Mouse (Mus musculus) myocyte (in vitro differentiated cells): ENCODE results near the gene Rpl9-ps6. TPM values are rescaled to one million over a fixed set of nuclear protein-coding genes. Genes with fewer than 3 reads are reported as not detected.
"Not testable (repeated sequence)": the region's sequence is repeated elsewhere in the genome, so short reads cannot be mapped to it uniquely, and the experiment has no call there.

Experiments
- H3K27me3 ChIP-seq: one replicate; pipeline ENCODE4 v1.6.1; 2011; ENCODE audit not compliant: control insufficient read depth, insufficient read depth, insufficient read length
- H3K36me3 ChIP-seq: one replicate; pipeline ENCODE4 v1.6.1; 2011; ENCODE audit not compliant: control insufficient read depth, insufficient read depth
- H3K4me2 ChIP-seq: one replicate; pipeline ENCODE4 v1.6.1; 2011; ENCODE audit warnings: low read depth, control low read depth
- H3K4me3 ChIP-seq: one replicate; pipeline ENCODE4 v1.5.1; 2011; ENCODE audit warnings: mild to moderate bottlenecking, control low read depth, moderate library complexity
- H3K79me2 ChIP-seq: one replicate; pipeline ENCODE4 v1.6.1; 2011; ENCODE audit not compliant: control insufficient read depth, insufficient read depth
- H3ac ChIP-seq: one replicate; pipeline ENCODE4 v1.6.1; 2011; ENCODE audit not compliant: control insufficient read depth, insufficient read length
- CEBPB ChIP-seq: IDR thresholded peaks from 2 replicates; pipeline ENCODE4 v1.6.1; 2011; ENCODE audit warnings: mild to moderate bottlenecking, moderate library complexity; ENCODE audit not compliant: poor library complexity, insufficient read depth, severe bottlenecking
- E2F4 ChIP-seq: IDR thresholded peaks from one replicate; pipeline ENCODE4 v1.6.1; 2011; ENCODE audit warnings: mild to moderate bottlenecking, control low read depth, moderate library complexity; ENCODE audit not compliant: insufficient read depth
- MAX ChIP-seq: IDR thresholded peaks from one replicate; pipeline ENCODE4 v1.6.1; 2011; ENCODE audit warnings: low read depth, mild to moderate bottlenecking, control low read depth
- MYOD1 ChIP-seq, 3 experiments: IDR thresholded peaks; one replicate each; pipeline ENCODE4 v1.6.1; 2011; ENCODE audit warnings: control low read depth in 2 of 3, low read depth in 2 of 3, mild to moderate bottlenecking in 2 of 3, moderate library complexity in 1 of 3; ENCODE audit not compliant: insufficient read length in 2 of 3, control insufficient read depth in 1 of 3
- MYOG ChIP-seq, 3 experiments: IDR thresholded peaks; one replicate each; pipeline ENCODE4 v1.6.1; 2011; ENCODE audit warnings: control low read depth in 2 of 3, low read depth in 2 of 3, mild to moderate bottlenecking in 2 of 3; ENCODE audit not compliant: insufficient read length in 2 of 3, control insufficient read depth in 1 of 3, insufficient read depth in 1 of 3
- POLR2A ChIP-seq: IDR thresholded peaks from one replicate; pipeline ENCODE4 v1.6.1; 2011; ENCODE audit warnings: low read depth, mild to moderate bottlenecking, control low read depth, moderate library complexity; ENCODE audit not compliant: insufficient read length
- POLR2AphosphoS2 ChIP-seq: IDR thresholded peaks from one replicate; pipeline ENCODE4 v1.6.1; 2011; ENCODE audit warnings: low read depth, control low read depth; ENCODE audit not compliant: insufficient read length
- REST ChIP-seq: IDR thresholded peaks from one replicate; pipeline ENCODE4 v1.6.1; 2011; ENCODE audit warnings: mild to moderate bottlenecking, control low read depth, moderate library complexity; ENCODE audit not compliant: insufficient read depth, insufficient read length
- SRF ChIP-seq: IDR thresholded peaks from one replicate; pipeline ENCODE4 v1.6.1; 2011; ENCODE audit warnings: low read depth; ENCODE audit not compliant: control insufficient read depth, insufficient read length
- TCF12 ChIP-seq: IDR thresholded peaks from one replicate; pipeline ENCODE4 v1.6.1; 2011; ENCODE audit warnings: mild to moderate bottlenecking, control low read depth; ENCODE audit not compliant: poor library complexity, insufficient read depth, severe bottlenecking
- TCF3 ChIP-seq: IDR thresholded peaks from one replicate; pipeline ENCODE4 v1.6.1; 2011; ENCODE audit warnings: low read depth, control low read depth; ENCODE audit not compliant: insufficient read length
- USF1 ChIP-seq: IDR thresholded peaks from one replicate; pipeline ENCODE4 v1.6.1; 2011; ENCODE audit warnings: low read depth, mild to moderate bottlenecking, control low read depth, moderate library complexity
- polyA plus RNA-seq: library from polyadenylated mRNA; unstranded; fragments of >200 nt; fragmentation: generic; extraction: Trizol; gene quantifications from one replicate; pipeline ENCODE4 v1.2.1, GENCODE M21; 2012; ENCODE audit warnings: missing spikeins

Gene Rpl9-ps6
- polyA plus RNA-seq, 1 experiment = 91.2 TPM

- Histone ChIP-seq H3K79me2 (no peaks in the 10 kb centered on the region), H3K27me3 (no peaks in the 10 kb centered on the region), H3K4me3 (no peak overlapping the region), H3K36me3 (no peaks in the 10 kb centered on the region), H3ac (no peak overlapping the region), H3K4me2 (no peak overlapping the region)
- no peak for TF ChIP-seq SRF
- no peak for TF ChIP-seq CEBPB
- no peak for TF ChIP-seq REST
- TF ChIP-seq MAX = no peak
- no peak for TF ChIP-seq POLR2AphosphoS2
- TF ChIP-seq USF1 = no peak
Measured at GRCm38 (mm10) chr19:32465228-32465627, 1.1 kb downstream of the Rpl9-ps6 start.

GRCm38 (mm10) chr19:32463037-32463436 is 3.3 kb downstream of the Rpl9-ps6 start:
- Histone ChIP-seq H3K4me3 (no peak overlapping the region), H3K27me3 (no peaks in the 10 kb centered on the region), H3ac (no peak overlapping the region), H3K36me3 (no peaks in the 10 kb centered on the region), H3K79me2 (no peaks in the 10 kb centered on the region), H3K4me2 (no peak overlapping the region)
- TF ChIP-seq POLR2AphosphoS2 = no peak
- no peak for TF ChIP-seq TCF12
- no peak for TF ChIP-seq POLR2A
- no peak for TF ChIP-seq MAX
- no peak for TF ChIP-seq MYOG (IDR thresholded peaks at IDR 0.05; ENCODE audit: control insufficient read depth in 1 of 3, insufficient read depth in 1 of 3, insufficient read length in 2 of 3, low read depth in 2 of 3)
- no peak for TF ChIP-seq USF1
- TF ChIP-seq REST = no peak
- TF ChIP-seq TCF3 = no peak
- TF ChIP-seq MYOD1 (IDR thresholded peaks at IDR 0.05; ENCODE audit: control insufficient read depth in 1 of 3, insufficient read length in 2 of 3, low read depth in 2 of 3) = no peak
- TF ChIP-seq E2F4 = no peak
- no peak for TF ChIP-seq SRF
- no peak for TF ChIP-seq CEBPB

GRCm38 (mm10) chr19:32457631-32458030 is 8.7 kb downstream of the Rpl9-ps6 start:
- not testable (repeated sequence) for H3K27me3 ChIP-seq, H3ac ChIP-seq, H3K4me3 ChIP-seq, H3K4me2 ChIP-seq, H3K79me2 ChIP-seq, H3K36me3 ChIP-seq

GRCm38 (mm10) chr19:32456744-32457143 is 9.6 kb downstream of the Rpl9-ps6 start:
- H3K27me3 ChIP-seq = no peaks in the 10 kb centered on the region
- no peak overlapping the region for H3K4me3 ChIP-seq
- H3K4me2 ChIP-seq = no peak overlapping the region
- H3ac ChIP-seq = no peak overlapping the region
- no peak for TF ChIP-seq POLR2AphosphoS2
- no peak for TF ChIP-seq TCF3
- TF ChIP-seq MYOD1 (IDR thresholded peaks at IDR 0.05; ENCODE audit: control insufficient read depth in 1 of 3, insufficient read length in 2 of 3, low read depth in 2 of 3) = no peak
- no peak for TF ChIP-seq REST
- TF ChIP-seq CEBPB = no peak
- TF ChIP-seq USF1 = no peak
- no peak for TF ChIP-seq POLR2A
- H3K36me3 ChIP-seq = no peaks in the 10 kb centered on the region
- no peaks in the 10 kb centered on the region for H3K79me2 ChIP-seq

GRCm38 (mm10) chr19:32452231-32452630 is 14.1 kb downstream of the Rpl9-ps6 start:
- Histone ChIP-seq H3K4me2 (no peak overlapping the region), H3K79me2 (no peaks in the 10 kb centered on the region), H3ac (no peak overlapping the region), H3K27me3 (no peaks in the 10 kb centered on the region), H3K36me3 (no peaks in the 10 kb centered on the region), H3K4me3 (no peak overlapping the region)
- TF ChIP-seq MAX (no peak), POLR2AphosphoS2 (no peak), TCF12 (no peak)

- H3K4me2 ChIP-seq = no peak overlapping the region
- no peaks in the 10 kb centered on the region for H3K36me3 ChIP-seq
- no peaks in the 10 kb centered on the region for H3K27me3 ChIP-seq
- no peak for TF ChIP-seq MYOD1 (IDR thresholded peaks at IDR 0.05; ENCODE audit: control insufficient read depth in 1 of 3, insufficient read length in 2 of 3, low read depth in 2 of 3)
- no peak for TF ChIP-seq CEBPB
- no peak for TF ChIP-seq MAX
- no peak for TF ChIP-seq POLR2AphosphoS2
- TF ChIP-seq E2F4 = no peak
- no peak for TF ChIP-seq TCF3
- TF ChIP-seq SRF = no peak
- TF ChIP-seq TCF12 = no peak
- no peak for TF ChIP-seq POLR2A
- no peak for TF ChIP-seq MYOG (IDR thresholded peaks at IDR 0.05; ENCODE audit: control insufficient read depth in 1 of 3, insufficient read depth in 1 of 3, insufficient read length in 2 of 3, low read depth in 2 of 3)
- TF ChIP-seq REST = no peak
- TF ChIP-seq USF1 = no peak
- no peak overlapping the region for H3ac ChIP-seq
- no peaks in the 10 kb centered on the region for H3K79me2 ChIP-seq
- no peak overlapping the region for H3K4me3 ChIP-seq
Measured at GRCm38 (mm10) chr19:32448931-32449330, 17.4 kb downstream of the Rpl9-ps6 start.
